Mouse (Mus musculus) heart, embryonic 10.5 days (tissue): ENCODE results near the gene Capn13. TPM values are rescaled to one million over a fixed set of nuclear protein-coding genes. Genes with fewer than 3 reads are reported as not detected.
A peak's percentile ranks its signal among the peaks of the same experiment; 100 is the strongest.

Source experiments
- DNase-seq: peaks from one replicate; pipeline ENCODE4 v3.0.0-alpha.2; 2017; ENCODE audit warnings: low spot score
- H3K27ac ChIP-seq: fragments of 300-500 bp; sonication (generic); 2 replicates; pipeline ENCODE4 v1.5.1; 2016; ENCODE audit warnings: mild to moderate bottlenecking
- H3K27me3 ChIP-seq: fragments of 300-500 bp; sonication (generic); 2 replicates; pipeline ENCODE4 v1.6.1; 2016; ENCODE audit warnings: mild to moderate bottlenecking; ENCODE audit not compliant: poor library complexity, insufficient read depth, severe bottlenecking
- H3K36me3 ChIP-seq: fragments of 300-500 bp; sonication (generic); 2 replicates; pipeline ENCODE4 v1.6.1; 2016; ENCODE audit warnings: mild to moderate bottlenecking, moderate library complexity
- H3K4me1 ChIP-seq: fragments of 300-500 bp; sonication (generic); 2 replicates; pipeline ENCODE4 v1.6.1; 2016; ENCODE audit warnings: mild to moderate bottlenecking
- H3K4me3 ChIP-seq: fragments of 300-500 bp; sonication (generic); 2 replicates; pipeline ENCODE4 v1.5.1; 2016; ENCODE audit warnings: mild to moderate bottlenecking, moderate library complexity
- H3K9me3 ChIP-seq: fragments of 300-500 bp; sonication (generic); 2 replicates; pipeline ENCODE4 v1.6.1; 2016; ENCODE audit warnings: mild to moderate bottlenecking, moderate library complexity
- WGBS: fragments of 180-500 bp; shearing (Covaris S2); methylation state at CpG from one replicate; pipeline ENCODE4 v1.1.7; 2016; 5-methylcytosine and 5-hydroxymethylcytosine counted together
- polyA plus RNA-seq: library from polyadenylated mRNA; unstranded; fragments of >200 nt; fragmentation: Nextera tagmentation; extraction: Ambion mirVana; gene quantifications from 2 replicates; pipeline ENCODE4 v1.2.1, GENCODE M21; 2016

Gene Capn13
- not detected in 2 replicates for polyA plus RNA-seq

DNA sequence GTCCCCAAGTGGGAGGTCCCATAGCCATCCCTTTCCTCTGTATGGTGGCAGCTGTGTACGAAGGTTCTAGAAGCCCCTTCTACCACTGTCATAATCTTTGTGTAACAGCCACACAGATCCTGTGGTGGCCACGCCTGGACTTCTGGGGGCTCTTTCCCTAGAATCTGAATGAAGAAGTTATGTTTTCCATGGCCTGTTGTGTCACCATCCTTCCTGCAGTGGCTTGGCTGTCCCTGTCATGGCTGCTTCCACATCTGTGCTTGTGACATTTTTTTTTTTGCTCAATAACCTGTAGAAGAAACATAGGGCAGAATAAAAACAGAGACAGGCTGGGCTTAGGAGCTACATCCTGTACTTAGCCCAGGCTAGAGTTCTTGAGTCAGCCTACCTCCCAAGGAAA is at the start of gene Capn13:
Gene Capn13, minus strand, starts transcription at position 5 of the 400 bp plus-strand sequence.
- no peaks in the 10 kb centered on the region for H3K27me3 ChIP-seq
- no peak within 1 kb of the TSS for H3K27ac ChIP-seq
- no peaks in the 10 kb centered on the region for H3K36me3 ChIP-seq
- no peak for DNase-seq
- H3K9me3 ChIP-seq: no peaks in the 10 kb centered on the region
- H3K4me3 ChIP-seq: no peak within 1 kb of the TSS
- H3K4me1 ChIP-seq: no peaks in the 10 kb centered on the region
- 77% methylated on average over 2 of the region's 2 CpGs for WGBS

DNA sequence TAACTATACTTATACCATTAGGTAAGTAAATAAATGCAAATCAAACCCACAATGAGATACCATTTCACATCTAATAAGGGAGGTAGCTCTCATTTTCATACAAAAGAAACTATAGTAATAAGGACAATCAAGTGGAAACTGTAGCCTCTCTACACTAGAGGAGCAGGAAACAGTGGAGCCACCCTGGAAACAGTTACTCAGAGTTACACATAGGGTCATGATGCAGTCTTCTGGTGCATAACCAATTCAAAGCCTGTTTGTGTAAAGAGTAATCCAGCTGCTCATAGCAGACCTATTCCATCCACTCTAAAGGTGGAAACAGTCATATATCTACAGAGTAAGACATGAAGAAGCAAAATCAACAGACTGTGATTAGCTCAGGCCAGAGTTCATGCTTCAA is 48.4 kb upstream of the Capn13 start:
- no peaks in the 10 kb centered on the region for H3K9me3 ChIP-seq
- no peaks in the 10 kb centered on the region for H3K27me3 ChIP-seq
- no peaks in the 10 kb centered on the region for H3K36me3 ChIP-seq
- H3K4me3 ChIP-seq: no peak overlapping the region
- no peak for DNase-seq
- H3K27ac ChIP-seq: no peak overlapping the region
- no peaks in the 10 kb centered on the region for H3K4me1 ChIP-seq

DNA sequence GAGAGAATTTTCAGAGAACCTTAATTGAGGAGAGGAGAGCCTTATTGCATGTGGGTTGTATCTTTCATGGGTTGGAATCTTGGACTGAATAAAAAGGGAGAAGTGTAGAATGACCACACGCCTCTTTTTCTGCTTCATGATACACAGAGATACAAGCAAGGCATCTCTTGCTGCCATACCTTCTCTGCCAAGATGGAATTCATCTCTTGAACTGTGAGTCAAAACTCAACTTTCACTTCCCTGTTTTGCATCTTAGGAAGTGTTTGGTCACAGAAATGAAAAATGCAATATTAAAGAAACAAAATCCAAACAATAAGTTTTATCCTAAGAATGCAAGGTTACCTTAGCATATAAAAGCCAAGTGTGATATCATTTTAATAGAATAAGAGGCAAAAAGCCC is 40.1 kb upstream of the Capn13 start:
- no peak for DNase-seq
- WGBS: 79% methylated on average over 1 of the region's 1 CpGs

DNA sequence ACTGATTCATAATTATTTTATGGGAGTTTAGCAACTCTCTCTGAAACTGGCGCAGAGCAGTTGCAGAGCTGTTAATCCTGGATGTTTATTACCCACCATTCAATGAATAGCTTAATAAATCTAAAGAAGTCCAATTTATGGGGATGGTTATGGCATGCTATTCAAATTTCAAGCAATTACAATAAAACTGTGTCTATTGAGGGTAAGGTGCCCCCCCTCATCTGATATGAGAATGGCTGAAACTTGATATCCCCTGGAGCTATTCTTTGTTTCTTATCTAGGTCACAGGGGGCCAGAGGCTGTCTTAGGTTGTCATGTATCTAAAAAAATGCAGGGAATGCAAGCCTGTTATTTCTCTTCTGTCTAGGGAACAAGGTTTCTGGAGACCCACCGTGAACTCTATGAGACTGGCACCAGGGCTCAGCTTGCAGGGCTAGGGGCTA is 31.9 kb upstream of the Capn13 start:
- H3K36me3 ChIP-seq: no peaks in the 10 kb centered on the region
- H3K27me3 ChIP-seq: no peaks in the 10 kb centered on the region
- H3K27ac ChIP-seq: peak overlapping the region; percentile 69
- 38% methylated on average over 2 of the region's 2 CpGs for WGBS
- no peak for DNase-seq
- H3K4me3 ChIP-seq: no peak overlapping the region
- no peaks in the 10 kb centered on the region for H3K9me3 ChIP-seq
- peaks cover 16% of the 10 kb centered on the region for H3K4me1 ChIP-seq

More for the DNA sequence above, 40.1 kb upstream of the Capn13 start:
- no peak overlapping the region for H3K4me3 ChIP-seq
- no peaks in the 10 kb centered on the region for H3K27me3 ChIP-seq
- H3K27ac ChIP-seq: no peak overlapping the region
- no peaks in the 10 kb centered on the region for H3K36me3 ChIP-seq
- no peaks in the 10 kb centered on the region for H3K4me1 ChIP-seq
- H3K9me3 ChIP-seq: no peaks in the 10 kb centered on the region

DNA sequence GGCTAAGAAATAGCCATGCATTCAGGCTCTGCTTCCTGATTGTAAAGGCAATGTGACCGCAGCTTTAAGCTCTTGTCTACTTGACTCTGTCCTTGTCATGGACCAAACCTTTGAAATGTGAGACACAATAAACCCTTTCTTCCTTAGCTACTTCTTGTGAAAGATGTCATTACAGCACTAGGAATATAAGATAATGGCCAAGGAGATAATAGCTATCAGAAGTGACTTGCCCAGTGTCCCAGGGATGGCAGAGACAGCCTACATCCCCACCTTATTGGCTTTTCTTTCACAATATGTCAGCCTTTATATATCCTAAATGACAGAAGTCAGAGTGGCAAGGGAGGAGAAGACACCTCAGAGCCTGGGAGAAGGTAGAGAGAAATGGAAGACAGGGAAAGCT is 31.4 kb upstream of the Capn13 start:
- peaks cover 16% of the 10 kb centered on the region for H3K4me1 ChIP-seq
- WGBS: 74% methylated on average over 1 of the region's 1 CpGs
- H3K27me3 ChIP-seq: no peaks in the 10 kb centered on the region
- no peaks in the 10 kb centered on the region for H3K36me3 ChIP-seq
- H3K9me3 ChIP-seq: no peaks in the 10 kb centered on the region
- DNase-seq: no peak
- H3K27ac ChIP-seq: peak overlapping the region; percentile 69
- H3K4me3 ChIP-seq: no peak overlapping the region

DNA sequence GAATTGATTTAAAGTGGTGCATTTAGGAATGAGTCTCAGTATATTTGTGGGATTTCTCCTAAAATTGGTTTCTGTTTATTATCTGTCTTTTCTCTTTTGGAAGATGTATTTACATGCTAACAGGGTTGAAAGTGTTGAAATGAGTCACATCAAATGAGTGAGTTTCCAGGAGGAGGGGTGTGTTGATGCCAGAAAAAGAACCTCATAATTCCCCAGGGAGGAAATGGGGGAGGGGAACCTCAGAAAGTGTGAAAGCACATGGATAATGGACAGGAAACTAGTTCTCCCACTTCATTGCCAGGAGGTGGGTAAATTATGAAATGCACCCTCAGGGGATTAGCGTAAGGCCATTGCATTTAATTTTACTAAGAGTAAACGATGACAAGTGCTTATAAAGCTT is 16.7 kb upstream of the Capn13 start:
- no peak overlapping the region for H3K27ac ChIP-seq
- H3K4me1 ChIP-seq: no peaks in the 10 kb centered on the region; the same call in 1 of the 2 replicates
- no peak overlapping the region for H3K4me3 ChIP-seq
- H3K36me3 ChIP-seq: no peaks in the 10 kb centered on the region
- no peak for DNase-seq
- H3K9me3 ChIP-seq: no peaks in the 10 kb centered on the region
- no peaks in the 10 kb centered on the region for H3K27me3 ChIP-seq
- 74% methylated on average over 2 of the region's 2 CpGs for WGBS

DNA sequence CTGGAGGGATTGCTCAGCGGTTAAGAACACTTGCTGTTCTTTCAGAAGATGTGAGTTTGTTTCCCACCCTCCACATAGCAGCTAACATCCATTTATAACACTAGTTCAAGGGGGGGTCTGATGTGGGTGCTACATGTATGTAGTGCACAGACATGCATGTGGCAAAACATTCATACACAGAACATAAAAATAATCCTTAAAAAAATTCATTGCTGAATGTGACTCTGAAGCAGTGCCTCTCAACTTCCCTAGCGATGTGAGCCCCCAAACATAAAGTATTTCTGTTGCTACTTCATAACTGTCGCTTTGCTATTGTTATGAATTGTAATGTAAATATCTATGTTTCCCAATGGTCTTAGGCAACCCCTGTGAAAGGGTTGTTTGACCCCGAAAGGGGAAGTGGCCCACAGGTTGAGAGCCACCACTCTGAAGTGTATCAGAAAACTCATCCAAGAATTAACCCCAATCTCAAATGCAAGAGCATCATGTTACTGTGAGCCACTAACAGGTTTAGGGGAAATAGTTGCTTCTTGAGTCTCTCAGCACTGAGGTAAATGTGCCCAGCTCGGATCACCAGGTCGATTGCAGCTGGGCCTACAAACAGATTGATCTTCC is 15.6 kb upstream of the Capn13 start:
- Histone ChIP-seq H3K9me3 (no peaks in the 10 kb centered on the region), H3K27me3 (no peaks in the 10 kb centered on the region), H3K27ac (no peak overlapping the region), H3K4me3 (no peak overlapping the region), H3K4me1 (peaks cover 7% of the 10 kb centered on the region), H3K36me3 (no peaks in the 10 kb centered on the region)
- 64% methylated on average over 6 of the region's 6 CpGs for WGBS
- DNase-seq: no peak

DNA sequence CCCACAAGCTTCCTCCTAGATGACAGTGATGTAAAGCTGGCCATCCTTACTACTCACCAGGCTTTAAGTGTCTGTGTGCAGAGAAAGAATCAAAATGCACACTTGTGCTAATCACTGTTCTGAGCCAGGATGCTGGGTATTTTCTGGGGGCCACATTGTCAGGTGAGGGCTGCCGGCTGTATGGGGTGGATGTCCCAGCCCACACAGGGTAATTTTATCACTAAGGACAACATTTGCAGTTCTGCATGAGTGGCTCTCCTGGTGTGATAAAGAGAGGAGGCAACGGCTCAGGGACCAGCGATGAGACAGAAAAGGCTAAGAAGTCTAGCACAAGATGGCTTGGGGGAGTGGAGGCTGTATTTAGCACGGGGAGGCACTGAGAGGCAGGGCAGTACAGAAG is 11.2 kb upstream of the Capn13 start:
- no peaks in the 10 kb centered on the region for H3K9me3 ChIP-seq
- no peak overlapping the region for H3K4me3 ChIP-seq
- H3K27ac ChIP-seq: no peak overlapping the region
- no peaks in the 10 kb centered on the region for H3K27me3 ChIP-seq
- no peaks in the 10 kb centered on the region for H3K36me3 ChIP-seq
- DNase-seq: no peak
- peaks cover 17% of the 10 kb centered on the region for H3K4me1 ChIP-seq
- WGBS: 15% methylated on average over 4 of the region's 4 CpGs

DNA sequence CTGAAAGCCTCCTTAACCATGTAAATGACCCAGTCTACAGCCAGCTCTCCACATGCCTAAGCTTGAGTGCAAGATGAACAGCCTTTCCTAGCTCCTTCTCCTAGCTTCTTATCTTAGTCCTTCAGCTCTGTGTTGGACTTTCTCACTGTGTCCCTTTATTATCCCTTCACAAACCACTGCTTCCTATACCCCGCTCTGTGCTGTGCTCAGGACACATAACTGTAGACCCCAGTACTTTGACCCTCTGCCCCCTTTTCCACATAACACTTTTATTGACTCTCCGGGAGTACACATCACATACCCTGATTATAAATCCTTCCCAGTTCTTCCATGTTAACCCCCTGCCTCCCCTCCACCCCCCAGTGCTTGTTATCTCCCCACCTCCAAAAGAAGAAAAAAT is 606 bp upstream of the Capn13 start:
- no peaks in the 10 kb centered on the region for H3K4me1 ChIP-seq
- H3K9me3 ChIP-seq: no peaks in the 10 kb centered on the region
- WGBS: 78% methylated on average over 2 of the region's 2 CpGs
- no peaks in the 10 kb centered on the region for H3K27me3 ChIP-seq
- no peak overlapping the region for H3K27ac ChIP-seq
- no peaks in the 10 kb centered on the region for H3K36me3 ChIP-seq
- DNase-seq: no peak
- H3K4me3 ChIP-seq: no peak overlapping the region

DNA sequence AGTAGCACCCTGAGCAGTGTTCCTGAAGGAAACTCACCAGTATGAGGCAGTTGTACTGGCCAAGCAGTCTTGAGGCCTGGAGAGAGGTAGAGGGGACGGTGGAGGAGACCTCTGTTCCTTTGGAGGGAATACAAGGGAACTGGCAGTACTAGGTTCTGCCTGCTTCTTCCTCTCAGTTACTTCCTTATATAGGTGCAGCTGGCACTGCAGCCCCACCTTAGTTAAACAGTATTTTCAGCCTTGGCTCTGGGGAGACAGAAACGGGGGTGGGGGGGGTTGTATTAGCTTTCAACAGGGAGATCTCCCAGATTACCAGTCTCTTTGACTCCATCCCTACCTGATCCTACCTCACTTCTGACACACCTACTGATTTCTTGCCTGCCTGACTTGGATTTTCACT is 1.5 kb downstream of the Capn13 start:
- H3K9me3 ChIP-seq: no peaks in the 10 kb centered on the region
- no peak overlapping the region for H3K4me3 ChIP-seq
- no peak for DNase-seq
- no peaks in the 10 kb centered on the region for H3K4me1 ChIP-seq
- H3K27ac ChIP-seq: no peak overlapping the region
- WGBS: 62% methylated on average over 2 of the region's 2 CpGs
- H3K36me3 ChIP-seq: no peaks in the 10 kb centered on the region
- H3K27me3 ChIP-seq: no peaks in the 10 kb centered on the region

DNA sequence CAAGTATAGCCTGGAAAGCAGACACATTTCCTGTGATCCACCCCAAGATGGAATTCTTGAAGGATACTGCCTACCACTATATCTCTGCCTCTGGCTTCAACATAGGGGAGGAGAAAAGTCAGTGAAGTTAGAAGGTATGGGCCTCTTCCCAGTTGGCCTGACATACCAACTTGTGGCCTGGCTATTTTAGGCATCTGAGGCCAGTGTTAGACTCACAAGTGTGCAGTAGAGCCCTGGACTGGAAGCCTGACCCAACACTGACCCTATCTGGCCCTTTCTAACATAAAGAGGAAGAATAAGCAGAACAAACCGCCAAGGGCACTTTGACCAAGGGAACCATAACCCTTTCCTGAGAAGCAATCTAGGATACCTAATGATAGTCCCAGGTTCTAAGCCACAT is 7.3 kb downstream of the Capn13 start:
- Histone ChIP-seq H3K4me1 (peaks cover 10% of the 10 kb centered on the region; the same call in 1 of the 2 replicates), H3K36me3 (no peaks in the 10 kb centered on the region), H3K27ac (no peak overlapping the region), H3K27me3 (no peaks in the 10 kb centered on the region), H3K4me3 (no peak overlapping the region), H3K9me3 (no peaks in the 10 kb centered on the region)
- 74% methylated on average over 1 of the region's 1 CpGs for WGBS
- DNase-seq: no peak

DNA sequence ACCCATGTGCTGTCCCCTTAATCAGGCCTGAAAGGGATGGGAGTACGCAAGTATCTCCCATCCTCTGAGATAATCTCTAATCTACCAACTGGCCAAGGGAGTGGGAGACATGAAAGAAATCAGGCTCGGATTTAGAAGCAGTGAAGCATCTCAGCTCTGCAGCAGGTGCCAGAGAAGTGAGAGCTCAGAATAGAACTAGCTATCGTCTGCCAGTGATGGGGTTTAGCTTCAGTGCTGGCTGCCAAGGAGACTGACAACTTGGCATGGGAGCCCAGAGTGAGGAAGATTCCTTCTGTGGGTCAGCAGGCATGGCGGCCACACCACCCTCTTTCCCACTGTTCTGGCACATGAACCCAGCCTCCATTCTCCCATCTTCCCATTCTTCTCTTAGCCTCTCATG is 8.9 kb downstream of the Capn13 start:
- Histone ChIP-seq H3K4me3 (no peak overlapping the region), H3K4me1 (peaks cover 10% of the 10 kb centered on the region; the same call in 1 of the 2 replicates), H3K27me3 (no peaks in the 10 kb centered on the region), H3K36me3 (no peaks in the 10 kb centered on the region), H3K27ac (no peak overlapping the region), H3K9me3 (no peaks in the 10 kb centered on the region)
- 49% methylated on average over 4 of the region's 4 CpGs for WGBS
- no peak for DNase-seq

DNA sequence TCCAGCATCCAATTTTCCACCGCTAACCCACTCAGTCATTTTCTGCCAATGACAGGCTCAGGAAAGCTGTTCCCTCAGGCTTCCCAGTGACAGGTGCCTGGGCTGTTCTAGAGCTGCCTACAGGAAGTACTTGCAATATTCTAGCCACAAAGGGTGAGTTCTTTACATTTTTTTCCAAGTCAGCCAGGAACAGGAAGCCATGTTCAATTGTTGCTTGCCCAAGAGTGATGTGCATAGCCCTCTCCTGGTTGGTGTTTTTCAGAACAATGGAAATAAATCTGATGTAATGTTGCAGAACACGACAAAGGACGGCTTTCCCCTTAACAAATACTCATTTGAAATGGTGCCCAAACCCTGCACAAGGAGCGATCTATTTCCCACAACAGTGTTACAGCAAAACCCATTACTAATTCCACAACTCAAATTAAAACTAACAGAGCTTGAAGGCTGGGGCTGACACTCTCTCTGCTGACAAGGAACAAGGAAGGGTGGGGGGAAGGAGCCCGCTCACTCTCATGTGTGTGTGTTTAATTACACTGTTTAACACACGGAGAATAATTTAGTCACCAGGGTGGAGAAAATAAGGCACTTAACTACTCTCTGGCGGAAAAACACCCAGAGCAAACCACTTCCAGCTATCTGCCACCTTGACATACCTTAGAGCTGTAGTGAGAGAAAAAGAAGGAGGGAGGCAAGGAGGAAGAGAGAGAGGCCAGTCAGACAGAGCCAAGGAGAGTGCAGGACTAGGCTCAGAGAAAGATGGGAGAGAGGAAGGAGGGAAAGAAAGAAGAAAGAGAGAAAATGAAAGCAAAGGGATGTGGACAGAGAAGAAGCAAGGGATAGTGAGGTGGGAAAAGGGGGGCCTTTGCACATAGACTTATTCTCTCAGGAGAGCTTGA is 10.2 kb downstream of the Capn13 start:
- no peak for DNase-seq
- Histone ChIP-seq H3K9me3 (no peaks in the 10 kb centered on the region), H3K36me3 (no peaks in the 10 kb centered on the region), H3K4me3 (no peak overlapping the region), H3K27ac (no peak overlapping the region), H3K27me3 (no peaks in the 10 kb centered on the region), H3K4me1 (peaks cover 10% of the 10 kb centered on the region; the same call in 1 of the 2 replicates)
- WGBS: 77% methylated on average over 7 of the region's 7 CpGs
